ENCODE assay signal across 19 mouse cellular contexts in genomic region chr11:48178174-48178573, GRCm38 (mm10).
DNase-seq lines count a peak whose midpoint lies in the region; ATAC-seq and TF ChIP-seq lines count a peak whose summit lies in the region.
"Had no signal": no experiment of that assay in that cellular context is flagged by ENCODE, and none has a peak within 500 bp of the region (broad histone marks: within the 10 kb centered on the region; RNA-seq: fewer than 3 reads in every experiment).

No protein-coding gene starts in this region.

- H3K9me3 ChIP-seq in intestine, postnatal 0 days (ENCODE audit: control insufficient read depth): no peaks in the 10 kb centered on the region
- no peaks in the 10 kb centered on the region for H3K9me3 ChIP-seq in intestine, embryonic 15.5 days
- H3K9me3 ChIP-seq in lung, postnatal 0 days (ENCODE audit: low read length): no peaks in the 10 kb centered on the region
- H3K9me3 ChIP-seq in MEL (replicated peaks; ENCODE audit: insufficient read depth, low read length): no peaks in the 10 kb centered on the region
- no peaks in the 10 kb centered on the region for H3K9me3 ChIP-seq in stomach, postnatal 0 days (ENCODE audit: control insufficient read depth, low read length)
- H3K9me3 ChIP-seq: embryonic facial prominence, embryonic 10.5 days; heart, embryonic 10.5 days; limb, embryonic 15.5 days; liver, embryonic 15.5 days had no signal

- TF ChIP-seq POLR2A in lung, adult 2 months (IDR thresholded peaks at IDR 0.05; ENCODE audit: borderline replicate concordance, extremely low read depth, low read depth, low read length): no peak
- no peak for TF ChIP-seq POLR2A in MEL (IDR thresholded peaks at IDR 0.05; ENCODE audit: control insufficient read depth in 1 of 2, insufficient read depth in 1 of 2, low read depth in 1 of 2, low read length in 2 of 2, poor library complexity in 1 of 2)

- no peak overlapping the region for H3K27ac ChIP-seq in intestine, postnatal 0 days (ENCODE audit: low read depth, low read length)
- H3K27ac ChIP-seq in intestine, embryonic 15.5 days: no peak overlapping the region
- H3K27ac ChIP-seq in lung, postnatal 0 days (ENCODE audit: low read length): no peak overlapping the region
- no peak overlapping the region for H3K27ac ChIP-seq in MEL (ENCODE audit: control insufficient read depth, low read depth, low read length)
- no peak overlapping the region for H3K27ac ChIP-seq in stomach, postnatal 0 days (replicated peaks)
- H3K27ac ChIP-seq: embryonic facial prominence, embryonic 10.5 days; heart, embryonic 10.5 days; limb, embryonic 15.5 days; liver, embryonic 15.5 days; macrophage had no signal

- no peaks in the 10 kb centered on the region for H3K36me3 ChIP-seq in intestine, postnatal 0 days (ENCODE audit: control insufficient read depth, insufficient read depth)
- H3K36me3 ChIP-seq in intestine, embryonic 15.5 days: no peaks in the 10 kb centered on the region
- H3K36me3 ChIP-seq in lung, postnatal 0 days (ENCODE audit: insufficient read depth, low read length): no peaks in the 10 kb centered on the region
- H3K36me3 ChIP-seq in MEL (ENCODE audit: control insufficient read depth in 1 of 2, insufficient read depth in 2 of 2, low read length in 2 of 2): no peaks in the 10 kb centered on the region
- H3K36me3 ChIP-seq in stomach, postnatal 0 days (ENCODE audit: control insufficient read depth, insufficient read depth, low read length): no peaks in the 10 kb centered on the region
- H3K36me3 ChIP-seq: embryonic facial prominence, embryonic 10.5 days; heart, embryonic 10.5 days; limb, embryonic 15.5 days; liver, embryonic 15.5 days had no signal

- WGBS in intestine, postnatal 0 days: 34% methylated on average over 3 of the region's 3 CpGs
- 38% methylated on average over 3 of the region's 3 CpGs for WGBS in intestine, embryonic 15.5 days
- 37% methylated on average over 3 of the region's 3 CpGs for WGBS in lung, postnatal 0 days
- WGBS in lung, adult 2 months: 41% methylated on average over 3 of the region's 3 CpGs
- WGBS in stomach, postnatal 0 days: 39% methylated on average over 3 of the region's 3 CpGs

- H3K4me3 ChIP-seq in intestine, postnatal 0 days (ENCODE audit: low read depth, low read length): no peak overlapping the region
- H3K4me3 ChIP-seq in intestine, embryonic 15.5 days (replicated peaks): no peak overlapping the region
- no peak overlapping the region for H3K4me3 ChIP-seq in lung, postnatal 0 days (ENCODE audit: low read depth, low read length)
- H3K4me3 ChIP-seq in lung, adult 2 months (replicated peaks; ENCODE audit: extremely low read depth, low read depth, low read length): no peak overlapping the region
- H3K4me3 ChIP-seq in MEL (ENCODE audit: control insufficient read depth in 1 of 2, insufficient read depth in 1 of 2, low read depth in 2 of 2, low read length in 2 of 2): no peak overlapping the region
- no peak overlapping the region for H3K4me3 ChIP-seq in stomach, postnatal 0 days (ENCODE audit: low read depth, low read length)
- H3K4me3 ChIP-seq: embryonic facial prominence, embryonic 10.5 days; heart, embryonic 10.5 days; limb, embryonic 15.5 days; liver, embryonic 15.5 days had no signal

- TF ChIP-seq CTCF in intestine, postnatal 0 days (IDR thresholded peaks at IDR 0.05; ENCODE audit: low read depth): 0 out of 2 replicates have a peak, but pooled peaks have one; percentile 27
- peak; percentile 25; the same call in 1 of the 2 replicates for TF ChIP-seq CTCF in lung, postnatal 0 days (IDR thresholded peaks at IDR 0.05)
- no peak for TF ChIP-seq CTCF in lung, adult 2 months (IDR thresholded peaks at IDR 0.05; ENCODE audit: insufficient read depth, low read length)
- peak; percentile 4 to 33 (median 30); a peak in 4 of 6 replicates for TF ChIP-seq CTCF in MEL (IDR thresholded peaks at IDR 0.05 in 2 of 3, conservative IDR thresholded peaks at IDR 0.05 in 1 of 3; ENCODE audit: control insufficient read depth in 1 of 3, insufficient read depth in 1 of 3, low read depth in 2 of 3, low read length in 3 of 3, poor library complexity in 1 of 3, severe bottlenecking in 1 of 3)
- peak; percentile 35 for TF ChIP-seq CTCF in stomach, postnatal 0 days (IDR thresholded peaks at IDR 0.05; ENCODE audit: low read depth)

- no peak for TF ChIP-seq RAD21 in MEL (IDR thresholded peaks at IDR 0.05; ENCODE audit: low read depth, low read length)

- H3K79me2 ChIP-seq in MEL (ENCODE audit: control insufficient read depth, insufficient read depth, low read length, poor library complexity): no peaks in the 10 kb centered on the region

- ATAC-seq in intestine, postnatal 0 days: no peak
- ATAC-seq in intestine, embryonic 15.5 days: no peak
- ATAC-seq in lung, postnatal 0 days: no peak
- no peak for ATAC-seq in stomach, postnatal 0 days (ENCODE audit: low FRiP score, low TSS enrichment)
- ATAC-seq: forebrain, embryonic 16.5 days; hindbrain, embryonic 16.5 days; midbrain, embryonic 16.5 days had no signal

- H3K9ac ChIP-seq in intestine, postnatal 0 days (ENCODE audit: low read depth, low read length): no peak overlapping the region
- H3K9ac ChIP-seq in intestine, embryonic 15.5 days: no peak overlapping the region
- H3K9ac ChIP-seq in lung, postnatal 0 days (replicated peaks; ENCODE audit: low read depth): no peak overlapping the region
- H3K9ac ChIP-seq in MEL (ENCODE audit: control insufficient read depth, low read depth, low read length, poor library complexity, severe bottlenecking): no peak overlapping the region
- no peak overlapping the region for H3K9ac ChIP-seq in stomach, postnatal 0 days (ENCODE audit: low read length)
- H3K9ac ChIP-seq: limb, embryonic 15.5 days; liver, embryonic 15.5 days had no signal

- no peaks in the 10 kb centered on the region for H3K4me1 ChIP-seq in intestine, postnatal 0 days (replicated peaks; ENCODE audit: control insufficient read depth, insufficient read depth, low read length)
- no peaks in the 10 kb centered on the region for H3K4me1 ChIP-seq in intestine, embryonic 15.5 days (replicated peaks)
- H3K4me1 ChIP-seq in lung, postnatal 0 days (ENCODE audit: insufficient read depth, low read depth, low read length): no peaks in the 10 kb centered on the region
- no peaks in the 10 kb centered on the region for H3K4me1 ChIP-seq in lung, adult 2 months (ENCODE audit: control insufficient read depth, insufficient read depth, low read length)
- H3K4me1 ChIP-seq in MEL (ENCODE audit: control insufficient read depth in 1 of 2, insufficient read depth in 2 of 2, low read length in 2 of 2): no peaks in the 10 kb centered on the region
- no peaks in the 10 kb centered on the region for H3K4me1 ChIP-seq in stomach, postnatal 0 days (replicated peaks; ENCODE audit: control insufficient read depth, insufficient read depth)
- H3K4me1 ChIP-seq: embryonic facial prominence, embryonic 10.5 days; heart, embryonic 10.5 days; limb, embryonic 15.5 days; liver, embryonic 15.5 days had no signal

- H3K4me2 ChIP-seq in intestine, postnatal 0 days (replicated peaks; ENCODE audit: low read depth): no peak overlapping the region
- H3K4me2 ChIP-seq in intestine, embryonic 15.5 days (replicated peaks): no peak overlapping the region
- no peak overlapping the region for H3K4me2 ChIP-seq in lung, postnatal 0 days (replicated peaks; ENCODE audit: low read depth, low read length)
- H3K4me2 ChIP-seq in stomach, postnatal 0 days (replicated peaks; ENCODE audit: low read depth): no peak overlapping the region
- H3K4me2 ChIP-seq: limb, embryonic 15.5 days; liver, embryonic 15.5 days had no signal

- TF ChIP-seq EP300 in lung, postnatal 0 days (IDR thresholded peaks at IDR 0.05): no peak
- TF ChIP-seq EP300 in MEL (IDR thresholded peaks at IDR 0.05; ENCODE audit: low read depth in 1 of 2, low read length in 2 of 2): no peak
- no peak for TF ChIP-seq EP300 in stomach, postnatal 0 days (optimal IDR thresholded peaks at IDR 0.05)

- H3K27me3 ChIP-seq in intestine, postnatal 0 days (replicated peaks; ENCODE audit: control insufficient read depth, insufficient read depth, low read length): no peaks in the 10 kb centered on the region
- H3K27me3 ChIP-seq in intestine, embryonic 15.5 days (replicated peaks): no peaks in the 10 kb centered on the region
- no peaks in the 10 kb centered on the region for H3K27me3 ChIP-seq in lung, postnatal 0 days (replicated peaks; ENCODE audit: insufficient read depth, low read length)
- H3K27me3 ChIP-seq in MEL (ENCODE audit: control insufficient read depth in 1 of 2, insufficient read depth in 2 of 2, low read length in 2 of 2): no peaks in the 10 kb centered on the region
- H3K27me3 ChIP-seq in stomach, postnatal 0 days (ENCODE audit: control insufficient read depth, insufficient read depth, low read length): no peaks in the 10 kb centered on the region
- H3K27me3 ChIP-seq: limb, embryonic 15.5 days; liver, embryonic 15.5 days had no signal

- DNase-seq in lung, postnatal 0 days (ENCODE audit: low spot score): no peak
- no peak for DNase-seq in lung, adult 2 months
- peak; percentile 6 for DNase-seq in MEL (ENCODE audit: low read depth, low spot score)
- no peak for DNase-seq in stomach, postnatal 0 days (ENCODE audit: low spot score)
- DNase-seq in thymus, postnatal 10 days (ENCODE audit: low spot score in 2 of 2): no peak
- DNase-seq: cerebellum, adult 9-10 months; kidney, adult 11 months; layer of hippocampus, postnatal 36 days; thymus, adult 18-20 months had no signal

TF ChIP-seq in MEL, 35 proteins besides CTCF, POLR2A, EP300 and RAD21:
- TF ChIP-seq ZC3H11A (IDR thresholded peaks at IDR 0.05; ENCODE audit: low read depth, low read length) (no peak), MEF2A (IDR thresholded peaks at IDR 0.05; ENCODE audit: extremely low read depth, insufficient replicate concordance, low read depth, low read length, poor library complexity, severe bottlenecking) (no peak)
TF ChIP-seq in MEL: peak in this region for 0.
